Mouse (Mus musculus) kidney, adult 18-20 months (tissue): Measurements from ENCODE around the gene Dcakd.

Source experiments
- DNase-seq: peaks from one replicate; pipeline ENCODE4 v3.0.0; 2021

Gene Dcakd

GRCm38 (mm10) chr11:102971604-102972003, 56.5 kb downstream of the Dcakd start:
- DNase-seq = no peak

- DNase-seq = no peak
Measured at GRCm38 (mm10) chr11:102964547-102965091, 63.5 kb downstream of the Dcakd start.

- DNase-seq = no peak
Measured at GRCm38 (mm10) chr11:102963855-102964546, 64.1 kb downstream of the Dcakd start.

- no peak for DNase-seq
Measured at GRCm38 (mm10) chr11:102963246-102963854, 64.8 kb downstream of the Dcakd start.

GRCm38 (mm10) chr11:102962861-102963245, 65.3 kb downstream of the Dcakd start:
- no peak for DNase-seq

- DNase-seq = no peak
Measured at GRCm38 (mm10) chr11:102961082-102961481, 67.1 kb downstream of the Dcakd start.

- no peak for DNase-seq
Measured at GRCm38 (mm10) chr11:102958870-102959269, 69.3 kb downstream of the Dcakd start.

GRCm38 (mm10) chr11:102958431-102958830, 69.7 kb downstream of the Dcakd start:
- no peak for DNase-seq

GRCm38 (mm10) chr11:102957692-102958091, 70.4 kb downstream of the Dcakd start:
- DNase-seq = no peak

GRCm38 (mm10) chr11:102956962-102957614, 71.0 kb downstream of the Dcakd start:
- DNase-seq = no peak

- DNase-seq = no peak
Measured at GRCm38 (mm10) chr11:102952922-102953321, 75.2 kb downstream of the Dcakd start.

- DNase-seq = peak; percentile 70
Measured at GRCm38 (mm10) chr11:102948043-102948961, 79.8 kb downstream of the Dcakd start.

GRCm38 (mm10) chr11:102946992-102947343, 81.2 kb downstream of the Dcakd start:
- DNase-seq = no peak

GRCm38 (mm10) chr11:102946265-102946991, 81.7 kb downstream of the Dcakd start, which contains the start of gene C1ql1:
C1ql1 (minus strand) TSS chr11:102946688.
- DNase-seq = peak; percentile 84

- DNase-seq = no peak
Measured at GRCm38 (mm10) chr11:102945306-102946264, 82.5 kb downstream of the Dcakd start.
